Mouse (Mus musculus): Measurements from ENCODE around the gene Gm21761. TPM values are rescaled to one million over a fixed set of nuclear protein-coding genes. Genes with fewer than 3 reads are reported as not detected.
"Not testable (repeated sequence)": the region's sequence is repeated elsewhere in the genome, so short reads cannot be mapped to it uniquely, and the experiment has no call there.

Gm21761 gene
- 78.3 and 103 TPM in 2 replicates for total RNA-seq (2012; rRNA removed)
- 6.8 and 7.0 TPM in 2 replicates for total RNA-seq (2014; rRNA removed)
- polyA plus RNA-seq (2012; ENCODE audit: insufficient read length, low read depth) = 12.7 and 14.3 TPM in 2 replicates

DNA sequence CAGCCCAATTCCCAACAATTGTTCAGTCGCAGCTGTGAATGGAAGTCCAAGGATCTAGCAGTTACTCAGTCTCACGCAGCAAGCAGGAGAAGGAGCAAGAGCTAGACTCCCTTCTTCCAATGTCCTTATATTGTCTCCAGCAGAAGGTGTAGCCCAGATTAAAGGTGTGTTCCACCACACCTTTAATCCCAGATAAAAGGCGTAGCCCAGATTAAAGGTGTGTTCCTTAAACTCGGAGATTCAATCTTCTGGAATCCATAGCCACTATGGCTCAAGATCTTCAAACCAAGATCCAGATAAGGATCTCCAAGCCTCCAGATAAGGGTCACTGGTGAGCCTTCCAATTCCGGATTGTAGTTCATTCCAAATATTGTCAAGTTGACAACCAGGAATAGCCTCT, at the start of gene Gm21761:
TSS of gene Gm21761 (minus strand) at position 101 of the 400 bp plus-strand sequence.
- H3K27ac ChIP-seq (ENCODE audit: insufficient read depth, low read depth); H3K4me3 ChIP-seq (replicated peaks in 1 of 3; ENCODE audit: low read depth in 2 of 3, low read length in 2 of 3, poor library complexity in 1 of 3); H3K27me3 ChIP-seq (replicated peaks); H3K4me1 ChIP-seq (ENCODE audit: control insufficient read depth in 1 of 2, insufficient read depth in 2 of 2); H3K9ac ChIP-seq (ENCODE audit: insufficient read depth, low read depth); H3K9me3 ChIP-seq (replicated peaks; ENCODE audit: low read length); dilution Hi-C loops (cut with MboI; ENCODE audit: extremely low pct_ligation_motif_present, extremely low pct_unique_long_range_greater_than_20kb, low sequenced_read_pairs); H3K79me2 ChIP-seq (replicated peaks; ENCODE audit: control insufficient read depth, extremely low read depth, insufficient read depth, poor library complexity, severe bottlenecking); H3K36me3 ChIP-seq (replicated peaks in 1 of 2; ENCODE audit: control insufficient read depth in 1 of 2, insufficient read depth in 1 of 2, low read length in 1 of 2); in situ Hi-C loops (cut with MboI; ENCODE audit: low pct_ligation_motif_present, low pct_unique_long_range_greater_than_20kb, low sequenced_read_pairs); H3K4me2 ChIP-seq (ENCODE audit: insufficient read depth, low read depth, poor library complexity, severe bottlenecking); DNase-seq (ENCODE audit: extremely low read depth): not testable (repeated sequence)

DNA sequence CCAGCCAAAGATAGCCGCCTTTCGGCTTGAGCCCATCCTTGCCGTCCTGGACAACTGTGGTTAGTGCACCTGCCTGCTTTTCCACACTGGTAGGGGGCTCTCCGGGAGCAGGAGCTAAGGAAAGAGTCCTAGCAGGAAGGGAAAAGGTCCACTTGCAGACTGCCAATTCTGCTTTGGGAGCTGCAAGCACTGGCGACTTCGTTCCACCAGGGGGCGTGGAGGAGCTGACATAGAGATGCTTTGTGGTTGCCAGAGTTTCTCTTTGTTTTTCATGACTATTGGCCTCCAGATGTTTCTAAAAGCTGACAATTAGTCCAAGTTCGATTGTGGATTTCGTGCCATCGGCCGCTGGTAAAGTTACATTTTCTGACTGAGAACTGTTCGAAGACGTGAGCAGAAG, 40.1 kb upstream of the Gm21761 start:
- H3K4me2 ChIP-seq (ENCODE audit: insufficient read depth, low read depth, poor library complexity, severe bottlenecking); in situ Hi-C loops (cut with MboI; ENCODE audit: low pct_ligation_motif_present, low pct_unique_long_range_greater_than_20kb, low sequenced_read_pairs); DNase-seq (ENCODE audit: extremely low read depth); H3K9me3 ChIP-seq (replicated peaks; ENCODE audit: low read length); H3K27me3 ChIP-seq (replicated peaks); H3K9ac ChIP-seq (ENCODE audit: insufficient read depth, low read depth); H3K27ac ChIP-seq (ENCODE audit: insufficient read depth, low read depth); H3K4me3 ChIP-seq (replicated peaks in 1 of 3; ENCODE audit: low read depth in 2 of 3, low read length in 2 of 3, poor library complexity in 1 of 3); dilution Hi-C loops (cut with MboI; ENCODE audit: extremely low pct_ligation_motif_present, extremely low pct_unique_long_range_greater_than_20kb, low sequenced_read_pairs); H3K79me2 ChIP-seq (replicated peaks; ENCODE audit: control insufficient read depth, extremely low read depth, insufficient read depth, poor library complexity, severe bottlenecking); H3K36me3 ChIP-seq (replicated peaks in 1 of 2; ENCODE audit: control insufficient read depth in 1 of 2, insufficient read depth in 1 of 2, low read length in 1 of 2); H3K4me1 ChIP-seq (ENCODE audit: control insufficient read depth in 1 of 2, insufficient read depth in 2 of 2): not testable (repeated sequence)

DNA sequence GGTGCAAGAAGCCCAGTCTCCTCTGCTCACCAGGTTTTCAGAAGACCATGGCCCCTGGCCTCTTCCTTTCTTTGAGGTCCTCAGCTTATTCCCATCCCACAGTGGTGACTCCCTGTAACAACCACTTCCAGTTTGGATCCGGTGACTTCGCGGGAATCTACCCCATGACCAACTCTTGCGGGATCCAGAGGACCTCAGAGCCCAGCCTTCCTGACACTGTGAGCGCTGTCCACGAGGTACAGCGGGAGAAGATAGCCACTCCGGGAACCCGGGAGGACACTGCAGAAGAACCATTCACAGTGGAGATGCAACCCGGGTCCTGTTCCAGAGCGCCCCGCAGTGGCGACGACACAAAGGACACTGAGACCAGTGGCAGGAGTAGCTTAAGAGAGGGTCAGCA, 39.1 kb upstream of the Gm21761 start:
- H3K4me2 ChIP-seq (ENCODE audit: insufficient read depth, low read depth, poor library complexity, severe bottlenecking); in situ Hi-C loops (cut with MboI; ENCODE audit: low pct_ligation_motif_present, low pct_unique_long_range_greater_than_20kb, low sequenced_read_pairs); dilution Hi-C loops (cut with MboI; ENCODE audit: extremely low pct_ligation_motif_present, extremely low pct_unique_long_range_greater_than_20kb, low sequenced_read_pairs); H3K27me3 ChIP-seq (replicated peaks); H3K36me3 ChIP-seq (replicated peaks in 1 of 2; ENCODE audit: control insufficient read depth in 1 of 2, insufficient read depth in 1 of 2, low read length in 1 of 2); H3K27ac ChIP-seq (ENCODE audit: insufficient read depth, low read depth); H3K4me3 ChIP-seq (replicated peaks in 1 of 3; ENCODE audit: low read depth in 2 of 3, low read length in 2 of 3, poor library complexity in 1 of 3); H3K9me3 ChIP-seq (replicated peaks; ENCODE audit: low read length); H3K79me2 ChIP-seq (replicated peaks; ENCODE audit: control insufficient read depth, extremely low read depth, insufficient read depth, poor library complexity, severe bottlenecking); H3K9ac ChIP-seq (ENCODE audit: insufficient read depth, low read depth); DNase-seq (ENCODE audit: extremely low read depth); H3K4me1 ChIP-seq (ENCODE audit: control insufficient read depth in 1 of 2, insufficient read depth in 2 of 2): not testable (repeated sequence)

DNA sequence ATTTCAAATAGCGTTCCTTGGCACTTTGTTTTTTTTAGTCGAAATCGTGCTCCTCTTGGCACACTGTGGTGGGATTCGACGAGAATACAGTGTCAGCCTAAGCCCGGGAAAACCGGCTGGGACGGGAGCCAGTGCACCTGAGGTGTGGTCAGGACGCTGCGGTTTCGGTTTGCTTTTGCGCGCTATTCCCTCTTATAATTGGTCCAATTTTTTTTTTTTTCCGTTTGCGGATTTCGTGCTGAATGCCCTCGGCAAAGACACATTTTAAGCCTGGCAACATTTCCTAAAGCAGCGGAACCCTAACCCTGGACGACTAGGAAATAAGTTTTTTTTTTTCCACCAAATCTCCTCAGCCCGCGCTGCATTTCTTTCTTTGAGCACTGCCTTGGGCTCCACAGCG, 36.9 kb upstream of the Gm21761 start:
- 0 out of 2 replicates have a peak, but pooled peaks have one; percentile 10 for TF ChIP-seq ZNF384 (IDR thresholded peaks at IDR 0.05; ENCODE audit: low read depth, low read length)
- dilution Hi-C loops (cut with MboI; ENCODE audit: extremely low pct_ligation_motif_present, extremely low pct_unique_long_range_greater_than_20kb, low sequenced_read_pairs); H3K36me3 ChIP-seq (replicated peaks in 1 of 2; ENCODE audit: control insufficient read depth in 1 of 2, insufficient read depth in 1 of 2, low read length in 1 of 2); H3K9ac ChIP-seq (ENCODE audit: insufficient read depth, low read depth); H3K79me2 ChIP-seq (replicated peaks; ENCODE audit: control insufficient read depth, extremely low read depth, insufficient read depth, poor library complexity, severe bottlenecking); H3K9me3 ChIP-seq (replicated peaks; ENCODE audit: low read length); DNase-seq (ENCODE audit: extremely low read depth); H3K27me3 ChIP-seq (replicated peaks); H3K4me2 ChIP-seq (ENCODE audit: insufficient read depth, low read depth, poor library complexity, severe bottlenecking); H3K4me1 ChIP-seq (ENCODE audit: control insufficient read depth in 1 of 2, insufficient read depth in 2 of 2); in situ Hi-C loops (cut with MboI; ENCODE audit: low pct_ligation_motif_present, low pct_unique_long_range_greater_than_20kb, low sequenced_read_pairs); H3K27ac ChIP-seq (ENCODE audit: insufficient read depth, low read depth): not testable (repeated sequence)
- peak overlapping the region in 1 of 3 experiments; percentile 47 for H3K4me3 ChIP-seq (replicated peaks in 1 of 3; ENCODE audit: low read depth in 2 of 3, low read length in 2 of 3, poor library complexity in 1 of 3)

DNA sequence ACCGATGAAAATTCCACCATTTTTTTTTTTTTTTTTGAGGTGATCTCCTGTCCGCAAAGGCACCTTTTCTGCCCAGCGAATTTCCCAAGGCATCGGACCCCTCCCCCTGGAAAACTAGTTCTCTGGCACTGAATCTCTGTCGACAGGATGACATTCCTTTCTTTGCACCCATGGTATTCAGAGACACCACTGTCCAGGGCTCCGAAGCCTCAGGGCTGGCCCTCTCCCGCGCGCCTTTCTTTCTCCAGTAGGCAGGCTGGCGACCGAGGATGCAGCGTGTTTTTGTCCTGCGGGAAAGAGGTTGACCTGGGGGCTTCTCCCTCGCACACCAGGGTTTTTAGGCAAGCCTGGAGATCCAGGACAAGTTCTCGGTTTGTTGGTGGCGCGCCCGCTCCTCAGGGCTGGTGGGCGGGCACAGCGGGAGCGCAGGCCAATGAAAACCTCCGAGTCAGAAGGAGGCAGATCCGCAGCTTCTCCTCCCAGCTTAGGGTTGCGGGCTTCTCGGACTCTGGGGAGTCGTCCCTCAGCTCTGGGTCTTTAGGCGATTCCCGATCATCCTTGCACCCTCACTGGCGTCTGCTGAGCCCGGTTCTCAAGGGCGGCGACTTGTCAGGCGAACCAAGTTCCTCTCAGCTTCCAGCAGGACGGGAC, 36.4 kb upstream of the Gm21761 start:
- DNase-seq (ENCODE audit: extremely low read depth); H3K4me2 ChIP-seq (ENCODE audit: insufficient read depth, low read depth, poor library complexity, severe bottlenecking); H3K36me3 ChIP-seq (replicated peaks in 1 of 2; ENCODE audit: control insufficient read depth in 1 of 2, insufficient read depth in 1 of 2, low read length in 1 of 2); H3K79me2 ChIP-seq (replicated peaks; ENCODE audit: control insufficient read depth, extremely low read depth, insufficient read depth, poor library complexity, severe bottlenecking); H3K27me3 ChIP-seq (replicated peaks); H3K4me1 ChIP-seq (ENCODE audit: control insufficient read depth in 1 of 2, insufficient read depth in 2 of 2); H3K27ac ChIP-seq (ENCODE audit: insufficient read depth, low read depth); in situ Hi-C loops (cut with MboI; ENCODE audit: low pct_ligation_motif_present, low pct_unique_long_range_greater_than_20kb, low sequenced_read_pairs); H3K9me3 ChIP-seq (replicated peaks; ENCODE audit: low read length); dilution Hi-C loops (cut with MboI; ENCODE audit: extremely low pct_ligation_motif_present, extremely low pct_unique_long_range_greater_than_20kb, low sequenced_read_pairs): not testable (repeated sequence)
- Histone ChIP-seq H3K9ac (ENCODE audit: insufficient read depth, low read depth) (peak overlapping the region; percentile 18; the same call in 1 of the 2 replicates), H3K4me3 (replicated peaks in 1 of 3; ENCODE audit: low read depth in 2 of 3, low read length in 2 of 3, poor library complexity in 1 of 3) (peak overlapping the region in 2 of 3 experiments; percentile 49 to 58)

DNA sequence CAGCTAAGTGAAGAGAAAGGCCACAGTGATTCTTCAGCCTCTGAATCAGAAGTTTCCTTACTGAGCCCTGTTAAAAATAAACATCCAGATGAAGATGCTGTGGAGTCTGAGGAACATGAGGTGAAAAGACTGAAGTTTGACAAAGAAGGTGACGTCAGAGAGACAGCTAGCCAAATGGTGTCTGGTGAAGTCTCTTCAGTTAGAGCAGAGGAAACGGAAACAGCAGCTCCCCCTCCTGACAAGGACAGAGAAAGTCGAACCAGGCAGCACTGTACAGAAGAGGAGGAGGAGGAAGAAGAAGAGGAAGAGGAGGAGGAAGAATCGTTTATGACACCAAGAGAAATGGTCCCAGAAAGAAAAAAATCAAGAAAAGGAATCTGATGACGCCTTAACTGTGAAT, 33.8 kb upstream of the Gm21761 start:
- H3K79me2 ChIP-seq (replicated peaks; ENCODE audit: control insufficient read depth, extremely low read depth, insufficient read depth, poor library complexity, severe bottlenecking); in situ Hi-C loops (cut with MboI; ENCODE audit: low pct_ligation_motif_present, low pct_unique_long_range_greater_than_20kb, low sequenced_read_pairs); H3K27ac ChIP-seq (ENCODE audit: insufficient read depth, low read depth); H3K9me3 ChIP-seq (replicated peaks; ENCODE audit: low read length); dilution Hi-C loops (cut with MboI; ENCODE audit: extremely low pct_ligation_motif_present, extremely low pct_unique_long_range_greater_than_20kb, low sequenced_read_pairs); H3K4me3 ChIP-seq (replicated peaks in 1 of 3; ENCODE audit: low read depth in 2 of 3, low read length in 2 of 3, poor library complexity in 1 of 3); DNase-seq (ENCODE audit: extremely low read depth); H3K4me1 ChIP-seq (ENCODE audit: control insufficient read depth in 1 of 2, insufficient read depth in 2 of 2); H3K36me3 ChIP-seq (replicated peaks in 1 of 2; ENCODE audit: control insufficient read depth in 1 of 2, insufficient read depth in 1 of 2, low read length in 1 of 2); H3K9ac ChIP-seq (ENCODE audit: insufficient read depth, low read depth); H3K4me2 ChIP-seq (ENCODE audit: insufficient read depth, low read depth, poor library complexity, severe bottlenecking); H3K27me3 ChIP-seq (replicated peaks): not testable (repeated sequence)

All from CH12.LX (cell line).